Mouse (Mus musculus): ENCODE measurements around the gene Obp2b.

Obp2b gene

GRCm38 (mm10) chr2:25779076-25779475 lies 42.3 kb downstream of the Obp2b start:
- DNase-seq (ENCODE audit: low spot score) = no peak

- no peak for DNase-seq (ENCODE audit: low spot score)
Measured at GRCm38 (mm10) chr2:25780921-25781320, 44.1 kb downstream of the Obp2b start.

- no peak for DNase-seq (ENCODE audit: low spot score)
Measured at GRCm38 (mm10) chr2:25781957-25782356, 45.1 kb downstream of the Obp2b start, which contains the start of gene Gm13539. Gene Gm13539, plus strand, starts transcription at chr2:25782257.

GRCm38 (mm10) chr2:25785573-25786322 lies 48.9 kb downstream of the Obp2b start:
- peak; percentile 31 for DNase-seq (ENCODE audit: low spot score)

- DNase-seq (ENCODE audit: low spot score) = no peak
Measured at GRCm38 (mm10) chr2:25789092-25789491, 52.3 kb downstream of the Obp2b start.
